Mouse (Mus musculus) brain, embryonic 14.5 days (tissue): ENCODE measurements around the gene Wdr81.

Experiments used
- CTCF ChIP-seq: fragments of 200-500 bp; IDR thresholded peaks from 2 replicates; pipeline ENCODE4 v1.5.1; 2012; ENCODE audit warnings: inconsistent platforms, mild to moderate bottlenecking, moderate library complexity, borderline replicate concordance; ENCODE audit not compliant: insufficient read depth, insufficient read length; ENCODE audit errors: extremely low read depth
- POLR2A ChIP-seq: fragments of 200-500 bp; IDR thresholded peaks from 2 replicates; pipeline ENCODE4 v1.6.1; 2012; ENCODE audit warnings: mild to moderate bottlenecking, inconsistent platforms, borderline replicate concordance; ENCODE audit not compliant: poor library complexity, insufficient read depth, insufficient read length, severe bottlenecking; ENCODE audit errors: extremely low read depth

DNA sequence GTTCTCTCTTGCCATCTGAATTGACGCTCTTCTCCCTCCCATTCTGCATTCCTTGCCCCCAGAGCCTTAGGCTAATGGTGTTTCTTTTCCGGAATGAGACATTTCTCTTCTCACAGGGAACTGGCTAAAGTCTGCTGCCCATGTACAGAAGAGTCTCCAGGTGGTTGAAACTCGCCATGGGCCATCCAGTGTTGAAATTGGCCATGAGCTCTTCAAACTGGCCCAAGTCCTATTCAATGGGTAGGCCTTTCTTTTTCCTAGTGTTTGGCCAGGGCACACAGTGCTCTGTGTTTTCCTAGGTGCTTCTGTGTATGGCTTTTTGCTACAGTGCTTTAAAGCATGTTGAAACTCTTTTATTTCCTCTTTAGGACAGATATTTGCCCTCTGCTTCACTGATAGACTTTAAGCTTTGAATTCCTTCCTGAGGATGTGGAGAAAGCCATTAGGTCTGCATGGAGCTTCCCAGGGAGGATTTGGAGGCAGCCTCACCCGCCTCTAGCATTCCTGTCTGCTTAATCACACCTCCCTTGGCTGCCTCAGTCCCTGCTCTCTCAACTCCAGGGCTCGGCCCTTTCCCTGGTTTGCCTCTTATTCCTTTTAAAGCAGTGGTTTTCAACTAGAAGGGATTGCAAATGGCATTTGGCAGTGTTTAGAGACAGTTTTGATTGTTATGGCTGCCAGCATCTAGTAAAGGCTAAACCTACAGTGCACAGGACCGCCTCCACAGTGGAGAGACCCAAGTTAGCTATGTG is 51.0 kb downstream of the Wdr81 start:
- TF ChIP-seq CTCF (no peak), POLR2A (no peak)
